Mouse (Mus musculus): Measurements from ENCODE around the gene Dapp1.

- TF ChIP-seq CTCF (IDR thresholded peaks at IDR 0.05; ENCODE audit: low read depth, low read length) (no peak), POLR2A (IDR thresholded peaks at IDR 0.05; ENCODE audit: extremely low read depth, insufficient read depth, low read length) (no peak)
Observed at GRCm38 (mm10) chr3:137969951-137970350, 11.4 kb downstream of the Dapp1 start.

Measured in liver, adult 2 months (tissue).